8 mouse cellular contexts compared by ENCODE assay signal in genomic region chr11:3373591-3374292, GRCm38 (mm10). TPM values are rescaled to one million over a fixed set of nuclear protein-coding genes. Genes with fewer than 3 reads are reported as not detected.
DNase-seq lines count a peak whose midpoint lies in the region; ATAC-seq and TF ChIP-seq lines count a peak whose summit lies in the region.

No protein-coding gene starts in this region.

- no peaks in the 10 kb centered on the region for H3K27me3 ChIP-seq in midbrain, embryonic 10.5 days (ENCODE audit: low read depth, poor library complexity, severe bottlenecking)

- peak overlapping the region; percentile 74 for H3K27ac ChIP-seq in midbrain, embryonic 10.5 days (replicated peaks)

- TF ChIP-seq CTCF in brain, embryonic 14.5 days (IDR thresholded peaks at IDR 0.05; ENCODE audit: borderline replicate concordance, extremely low read depth, insufficient read depth, insufficient read length), result no peak

- H3K36me3 ChIP-seq in midbrain, embryonic 10.5 days, result no peaks in the 10 kb centered on the region

- 46% methylated on average over 7 of the region's 7 CpGs for WGBS in midbrain, embryonic 10.5 days

- 0 out of 2 replicates have a peak overlapping the region, but pooled peaks have one; percentile 5 for H3K4me3 ChIP-seq in midbrain, embryonic 10.5 days

- no peak for ATAC-seq in cerebellum, adult (ENCODE audit: insufficient number of reproducible peaks, low FRiP score, low TSS enrichment)

- H3K9me3 ChIP-seq in midbrain, embryonic 10.5 days (replicated peaks), result no peaks in the 10 kb centered on the region

- no peak for TF ChIP-seq POLR2A in brain, embryonic 14.5 days (IDR thresholded peaks at IDR 0.05; ENCODE audit: borderline replicate concordance, extremely low read depth, insufficient read depth, insufficient read length, poor library complexity, severe bottlenecking)

- peaks cover 59% of the 10 kb centered on the region for H3K4me1 ChIP-seq in midbrain, embryonic 10.5 days

- peak; percentile 24 for DNase-seq in kidney, adult 9 months
- no peak for DNase-seq in kidney, adult 18-20 months
- DNase-seq in brain, embryonic 14.5 days (ENCODE audit: low read depth), result peak; percentile 80
- DNase-seq in heart, postnatal 4 days, result peak; percentile 35
- no peak for DNase-seq in midbrain, embryonic 10.5 days (ENCODE audit: low spot score)
- no peak for DNase-seq in spleen, postnatal 14 days (ENCODE audit: low spot score in 2 of 2)
- DNase-seq in cerebellum, adult 8-10 months, result no peak

RNA-seq across cellular contexts. Expression of gene Limk2, which starts 35.2 kb away (rescaled TPM):
- 131 and 211 TPM in 2 replicates for polyA plus RNA-seq in brain, embryonic 14.5 days (2012; rRNA removed)
- 10 to 100 TPM; 31.8 to 34.4 TPM for total RNA-seq in heart, postnatal 4 days (2021)
- polyA plus RNA-seq in midbrain, embryonic 10.5 days (2016; fragmentation: Nextera tagmentation; extraction: Ambion mirVana), result 50.7 and 68.9 TPM in 2 replicates

RNA-seq across cellular contexts. Expression of gene Pik3ip1, which starts 43.5 kb away (rescaled TPM):
- polyA plus RNA-seq in brain, embryonic 14.5 days (2012; rRNA removed), result 17.0 and 24.6 TPM in 2 replicates
- 10 to 100 TPM; 11.7 to 12.0 TPM for total RNA-seq in heart, postnatal 4 days (2021)
- polyA plus RNA-seq in midbrain, embryonic 10.5 days (2016; fragmentation: Nextera tagmentation; extraction: Ambion mirVana), result 7.4 and 13.0 TPM in 2 replicates

Comparison
In these comparisons a context has a peak if more than half of its experiments do, and no peak if none do; other contexts are left out.
1. DNase-seq: peak in kidney, adult 9 months (single experiment), brain, embryonic 14.5 days (single experiment) and heart, postnatal 4 days (single experiment); none in kidney, adult 18-20 months (single experiment), midbrain, embryonic 10.5 days (single experiment), spleen, postnatal 14 days (0 of 2) and cerebellum, adult 8-10 months (single experiment).